Mouse (Mus musculus): ENCODE data around the gene 2900026A02Rik. TPM values are rescaled to one million over a fixed set of nuclear protein-coding genes. Genes with fewer than 3 reads are reported as not detected.
A peak's percentile ranks its signal among the peaks of the same experiment; 100 is the strongest.

The 2900026A02Rik gene
- polyA plus RNA-seq, 1 experiment from 2014 or later = 10.2 TPM

DNA sequence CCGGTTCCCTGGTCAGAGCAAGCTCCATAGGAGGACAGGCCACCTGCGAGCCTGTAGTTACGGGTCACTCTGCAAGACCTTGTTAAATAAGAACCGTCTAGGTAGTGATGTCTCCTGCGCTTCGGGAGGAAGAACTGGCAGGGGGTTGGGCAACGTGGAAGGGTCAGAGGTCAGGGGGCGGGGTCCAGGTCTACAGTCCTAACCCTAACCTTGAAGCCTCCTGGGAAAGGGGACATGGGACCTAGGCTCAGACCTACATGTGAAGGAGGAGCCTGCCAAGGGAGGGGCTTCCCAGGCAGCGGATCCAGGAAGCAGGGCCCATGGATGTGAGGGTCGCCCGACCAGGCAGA lies 11.7 kb downstream of the 2900026A02Rik start:
- WGBS = 40% methylated on average over 11 of the region's 11 CpGs
- Histone ChIP-seq H3K9me3 (no peaks in the 10 kb centered on the region), H3K4me1 (peaks cover 66% of the 10 kb centered on the region), H3K36me3 (no peaks in the 10 kb centered on the region), H3K27ac (peak overlapping the region; percentile 76), H3K27me3 (ENCODE audit: insufficient read depth, poor library complexity, severe bottlenecking) (no peaks in the 10 kb centered on the region), H3K4me3 (0 out of 2 replicates have a peak overlapping the region, but pooled peaks have one; percentile 3)
- no peak for DNase-seq (ENCODE audit: low spot score)

DNA sequence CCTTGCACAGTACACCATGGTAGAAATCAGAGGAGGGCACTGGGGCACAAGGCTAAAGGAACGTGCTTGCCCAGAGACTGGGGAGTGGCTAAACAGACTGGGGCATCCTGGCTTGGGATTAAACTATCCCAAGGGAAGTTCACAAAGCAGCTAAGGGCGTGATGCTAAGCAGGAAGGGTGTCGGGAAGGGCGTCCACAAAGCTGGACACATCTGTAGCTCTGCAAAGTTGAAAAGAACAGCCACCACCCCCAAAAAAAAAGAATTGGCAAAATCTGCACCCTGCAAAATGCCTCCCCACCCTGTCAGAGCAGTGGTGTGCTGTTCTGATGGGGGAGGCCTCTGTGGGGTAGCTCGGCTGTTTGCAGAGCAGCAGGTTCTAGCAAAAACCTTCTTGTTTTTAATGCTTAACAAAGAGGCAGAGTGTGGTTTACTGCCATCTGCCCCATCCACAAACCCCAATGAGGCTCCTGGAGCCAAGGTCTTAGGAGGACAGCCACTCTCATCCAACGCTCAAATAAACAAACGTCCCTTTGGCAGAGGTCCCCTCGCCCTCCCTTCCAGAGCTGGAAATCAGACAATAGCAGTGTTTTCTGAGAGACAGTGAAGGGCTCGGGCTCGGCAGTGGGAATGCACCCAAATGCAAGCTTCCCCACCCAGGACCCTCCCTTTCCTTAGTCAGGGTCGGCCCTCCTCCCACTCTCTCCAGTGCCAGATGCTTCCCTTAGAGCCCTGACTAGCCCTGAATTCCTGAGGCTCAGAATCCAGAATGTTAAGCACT lies 12.2 kb downstream of the 2900026A02Rik start:
- no peaks in the 10 kb centered on the region for H3K27me3 ChIP-seq (ENCODE audit: insufficient read depth, poor library complexity, severe bottlenecking)
- H3K36me3 ChIP-seq = no peaks in the 10 kb centered on the region
- DNase-seq (ENCODE audit: low spot score) = no peak
- H3K4me1 ChIP-seq = peaks cover 62% of the 10 kb centered on the region
- H3K27ac ChIP-seq = peak overlapping the region; percentile 76
- 0 out of 2 replicates have a peak overlapping the region, but pooled peaks have one; percentile 3 for H3K4me3 ChIP-seq
- 47% methylated on average over 11 of the region's 11 CpGs for WGBS
- H3K9me3 ChIP-seq = no peaks in the 10 kb centered on the region

DNA sequence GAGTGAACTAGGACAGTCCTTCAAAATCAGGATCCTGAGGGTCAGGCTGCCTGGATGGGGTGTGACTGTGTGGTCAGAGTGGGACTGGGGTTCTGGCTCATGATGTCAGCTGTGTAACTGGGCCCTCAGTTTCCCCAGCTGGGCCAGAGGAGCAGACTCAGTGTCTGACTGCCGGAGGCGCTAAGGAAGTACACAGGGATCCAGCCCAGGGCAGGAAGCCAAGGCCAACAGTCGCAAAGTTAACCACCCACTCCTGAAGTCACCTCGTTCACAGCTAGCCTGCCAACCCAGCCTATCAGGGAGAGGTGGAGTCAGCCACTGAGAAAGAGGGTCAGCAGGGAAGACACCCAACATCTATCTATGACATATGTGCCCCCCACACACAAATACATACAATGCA lies 13.0 kb downstream of the 2900026A02Rik start:
- no peak overlapping the region for H3K4me3 ChIP-seq
- no peaks in the 10 kb centered on the region for H3K9me3 ChIP-seq
- 64% methylated on average over 4 of the region's 4 CpGs for WGBS
- H3K27ac ChIP-seq = peak overlapping the region; percentile 76; the same call in 1 of the 2 replicates
- H3K27me3 ChIP-seq (ENCODE audit: insufficient read depth, poor library complexity, severe bottlenecking) = no peaks in the 10 kb centered on the region
- DNase-seq (ENCODE audit: low spot score) = no peak
- H3K4me1 ChIP-seq = peaks cover 59% of the 10 kb centered on the region
- H3K36me3 ChIP-seq = 0 out of 2 replicates have a peak, but pooled peaks cover 4% of the 10 kb centered on the region

DNA sequence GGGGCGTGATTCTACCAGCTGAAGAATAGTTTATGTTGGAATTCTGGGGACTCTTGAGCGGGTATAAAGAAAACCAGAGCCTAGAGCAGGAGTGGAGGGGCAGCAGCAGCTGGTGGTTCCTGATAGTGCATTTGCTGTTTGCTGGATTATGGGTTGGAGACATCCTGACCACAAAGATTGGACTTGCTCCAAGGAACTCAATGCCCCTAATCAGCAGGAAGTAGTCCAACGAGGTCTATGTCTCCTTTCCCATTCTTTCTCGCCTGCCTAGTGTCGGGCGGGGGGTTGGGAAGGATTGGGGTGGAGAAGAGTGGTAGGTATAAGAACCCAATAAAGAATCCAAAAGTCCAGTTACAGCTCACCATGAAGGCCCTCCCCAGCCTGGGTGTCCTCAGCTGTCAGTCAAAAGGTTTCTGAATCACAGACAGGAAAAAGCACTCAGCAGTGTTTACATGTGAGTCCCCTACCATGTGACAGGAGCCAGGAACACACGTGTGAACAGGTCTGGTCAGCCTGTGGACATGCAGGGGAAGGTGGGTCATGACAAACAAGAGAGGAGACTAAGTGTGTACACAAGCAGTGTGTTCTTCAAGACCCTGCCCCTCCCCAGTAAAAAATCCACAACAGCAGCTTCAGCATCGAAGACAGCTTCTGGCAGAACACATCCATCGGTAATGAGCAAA lies 14.2 kb downstream of the 2900026A02Rik start:
- DNase-seq (ENCODE audit: low spot score) = no peak
- Histone ChIP-seq H3K9me3 (no peaks in the 10 kb centered on the region), H3K27me3 (ENCODE audit: insufficient read depth, poor library complexity, severe bottlenecking) (no peaks in the 10 kb centered on the region), H3K4me3 (no peak overlapping the region), H3K27ac (peak overlapping the region; percentile 76; the same call in 1 of the 2 replicates), H3K36me3 (0 out of 2 replicates have a peak, but pooled peaks cover 4% of the 10 kb centered on the region), H3K4me1 (peaks cover 51% of the 10 kb centered on the region)
- 47% methylated on average over 9 of the region's 9 CpGs for WGBS

DNA sequence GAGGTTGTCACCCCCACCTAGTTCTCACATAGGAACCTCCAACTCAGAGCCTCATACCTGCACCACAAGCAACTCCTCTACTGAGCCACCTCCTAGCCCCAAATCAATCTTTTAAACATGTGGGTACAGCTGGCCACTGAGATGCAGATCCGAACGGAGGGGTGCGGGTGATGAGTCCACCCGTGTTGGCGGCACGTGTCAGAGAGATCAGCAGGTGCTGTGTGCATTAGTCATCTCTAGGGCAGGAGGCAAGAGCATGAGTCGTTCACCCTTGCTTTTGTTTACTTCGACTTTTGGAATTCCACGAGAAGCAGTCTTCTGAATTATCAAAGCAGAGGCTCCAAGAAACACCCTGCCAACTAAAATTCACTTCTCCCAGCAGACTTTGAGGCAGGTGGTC lies 16.8 kb downstream of the 2900026A02Rik start:
- no peak for DNase-seq (ENCODE audit: low spot score)
- Histone ChIP-seq H3K4me3 (no peak overlapping the region), H3K27ac (no peak overlapping the region), H3K9me3 (no peaks in the 10 kb centered on the region), H3K36me3 (0 out of 2 replicates have a peak, but pooled peaks cover 4% of the 10 kb centered on the region), H3K27me3 (ENCODE audit: insufficient read depth, poor library complexity, severe bottlenecking) (no peaks in the 10 kb centered on the region), H3K4me1 (peaks cover 46% of the 10 kb centered on the region)
- 81% methylated on average over 9 of the region's 9 CpGs for WGBS

DNA sequence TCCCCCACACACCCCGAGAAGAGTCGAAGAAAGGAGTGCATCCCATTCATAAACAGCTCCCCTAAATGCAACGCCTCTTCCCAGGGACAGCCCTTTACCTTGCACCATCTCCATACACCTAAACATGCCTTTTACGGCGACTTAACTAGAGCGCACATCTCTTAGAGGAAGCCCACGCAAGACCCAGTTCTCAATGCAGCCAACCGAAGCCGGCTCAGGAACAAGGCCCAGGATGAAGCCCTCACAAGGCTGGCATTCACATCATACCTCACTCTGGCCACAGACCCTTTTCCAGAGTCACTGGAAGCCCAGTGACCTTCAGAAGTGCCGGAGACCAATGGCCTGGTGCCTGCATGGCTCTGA lies 21.3 kb downstream of the 2900026A02Rik start:
- no peak for DNase-seq (ENCODE audit: low spot score)
- Histone ChIP-seq H3K4me3 (no peak overlapping the region), H3K4me1 (peaks cover 45% of the 10 kb centered on the region), H3K27ac (peak overlapping the region; percentile 77), H3K27me3 (ENCODE audit: insufficient read depth, poor library complexity, severe bottlenecking) (no peaks in the 10 kb centered on the region), H3K36me3 (0 out of 2 replicates have a peak, but pooled peaks cover 4% of the 10 kb centered on the region), H3K9me3 (no peaks in the 10 kb centered on the region)
- WGBS = 82% methylated on average over 10 of the region's 10 CpGs

DNA sequence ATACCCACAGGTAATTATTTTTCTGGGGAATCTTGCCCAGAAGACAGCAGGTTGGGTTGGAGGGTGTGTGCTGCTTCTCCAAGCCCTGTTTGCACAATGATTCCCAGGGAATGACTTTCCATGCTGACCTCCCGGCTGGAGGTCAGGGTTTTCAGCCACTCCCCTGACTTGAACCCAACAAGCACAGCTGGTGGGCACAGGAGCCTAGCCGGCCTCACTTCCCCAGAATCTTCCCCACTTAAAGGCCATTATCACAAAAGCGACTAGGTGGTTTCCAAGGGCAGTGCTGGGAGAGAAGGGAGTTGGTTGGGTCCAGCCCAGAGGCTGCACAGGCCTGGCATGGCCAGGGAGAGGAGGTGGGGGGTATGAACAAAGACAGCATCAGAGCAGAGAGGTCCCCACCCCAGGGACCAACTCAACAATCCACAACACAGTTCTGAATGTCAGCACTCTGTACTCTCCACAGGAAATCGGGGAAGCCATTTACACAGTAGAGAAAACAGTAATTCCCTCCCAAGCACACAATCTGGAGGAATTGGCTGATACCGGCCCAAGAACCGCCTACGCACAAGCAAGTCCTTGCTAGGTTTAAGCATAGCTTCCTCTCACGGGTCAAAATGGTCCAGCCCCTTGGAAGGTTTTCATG lies 21.8 kb downstream of the 2900026A02Rik start:
- WGBS = 47% methylated on average over 8 of the region's 8 CpGs
- Histone ChIP-seq H3K36me3 (0 out of 2 replicates have a peak, but pooled peaks cover 4% of the 10 kb centered on the region), H3K4me1 (peaks cover 45% of the 10 kb centered on the region), H3K9me3 (no peaks in the 10 kb centered on the region), H3K4me3 (no peak overlapping the region), H3K27me3 (ENCODE audit: insufficient read depth, poor library complexity, severe bottlenecking) (no peaks in the 10 kb centered on the region), H3K27ac (peak overlapping the region; percentile 77; the same call in 1 of the 2 replicates)
- DNase-seq (ENCODE audit: low spot score) = no peak

DNA sequence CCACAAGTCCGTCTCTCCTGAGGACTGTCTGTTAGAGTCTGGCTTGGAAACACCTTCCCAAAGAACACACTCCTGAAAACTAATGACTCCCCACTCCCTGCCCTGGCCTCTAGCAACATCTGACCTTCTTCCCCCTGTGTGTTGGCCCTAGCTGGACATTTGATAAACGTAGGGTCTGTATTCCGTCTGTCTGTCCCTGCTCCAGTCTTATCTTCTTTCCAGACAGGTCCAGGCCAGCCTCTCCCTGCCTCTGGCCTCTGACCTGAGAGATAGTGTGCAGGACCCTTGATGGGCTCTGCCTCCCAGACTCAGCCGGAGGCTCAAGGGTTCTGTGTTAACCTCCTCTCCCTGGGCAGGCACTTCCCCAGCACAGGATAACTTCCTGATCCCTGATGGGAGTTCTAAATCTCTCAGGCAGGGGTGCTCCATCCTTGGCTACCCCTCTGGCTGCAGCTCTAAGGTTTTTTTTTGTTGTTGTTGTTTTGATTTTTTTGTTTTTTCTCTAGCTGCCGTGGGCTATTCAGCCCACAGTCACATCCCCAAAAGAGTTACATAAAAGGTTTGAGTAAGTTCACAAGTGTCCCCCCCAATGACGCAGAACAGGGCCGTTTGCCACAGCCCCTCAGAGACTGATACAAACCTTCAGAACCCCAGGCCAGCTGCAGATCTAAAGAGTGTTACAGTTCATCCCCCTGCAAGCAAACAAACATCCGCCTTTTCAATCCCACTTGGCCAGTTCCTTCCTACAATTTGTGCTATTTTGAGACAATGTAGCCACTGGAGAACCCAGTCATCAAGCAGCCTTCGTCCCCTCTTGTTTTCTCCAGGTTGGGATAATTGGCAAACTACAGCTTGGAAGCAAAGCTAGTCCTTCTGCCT lies 23.9 kb downstream of the 2900026A02Rik start:
- H3K27me3 ChIP-seq (ENCODE audit: insufficient read depth, poor library complexity, severe bottlenecking) = no peaks in the 10 kb centered on the region
- no peak overlapping the region for H3K4me3 ChIP-seq
- H3K9me3 ChIP-seq = no peaks in the 10 kb centered on the region
- peak overlapping the region; percentile 67 for H3K27ac ChIP-seq
- WGBS = 18% methylated on average over 9 of the region's 9 CpGs
- H3K4me1 ChIP-seq = peaks cover 55% of the 10 kb centered on the region
- H3K36me3 ChIP-seq = no peaks in the 10 kb centered on the region
- no peak for DNase-seq (ENCODE audit: low spot score)

DNA sequence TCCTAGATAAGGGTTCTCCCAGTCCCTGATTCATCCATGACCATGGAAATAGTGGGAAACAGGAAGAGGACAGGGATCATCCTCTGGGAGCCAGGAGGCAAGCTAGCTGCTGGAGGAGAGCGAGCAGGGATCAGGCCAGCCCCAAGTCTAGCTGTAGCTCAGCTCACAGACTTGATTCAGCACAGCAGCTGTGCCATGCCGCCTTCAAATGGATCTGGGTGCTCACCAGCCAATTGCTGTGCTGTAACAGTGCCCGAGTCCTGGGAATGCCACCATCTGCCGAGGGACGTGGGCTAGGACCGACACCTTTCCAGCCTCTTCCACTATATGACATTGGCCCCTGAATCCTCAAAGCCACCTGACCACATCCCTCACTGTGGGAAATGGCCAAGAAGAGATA lies 25.1 kb downstream of the 2900026A02Rik start:
- WGBS = 91% methylated on average over 6 of the region's 6 CpGs
- no peak overlapping the region for H3K4me3 ChIP-seq
- no peak overlapping the region for H3K27ac ChIP-seq
- peaks cover 59% of the 10 kb centered on the region for H3K4me1 ChIP-seq
- no peak for DNase-seq (ENCODE audit: low spot score)
- H3K27me3 ChIP-seq (ENCODE audit: insufficient read depth, poor library complexity, severe bottlenecking) = no peaks in the 10 kb centered on the region
- no peaks in the 10 kb centered on the region for H3K36me3 ChIP-seq
- no peaks in the 10 kb centered on the region for H3K9me3 ChIP-seq

DNA sequence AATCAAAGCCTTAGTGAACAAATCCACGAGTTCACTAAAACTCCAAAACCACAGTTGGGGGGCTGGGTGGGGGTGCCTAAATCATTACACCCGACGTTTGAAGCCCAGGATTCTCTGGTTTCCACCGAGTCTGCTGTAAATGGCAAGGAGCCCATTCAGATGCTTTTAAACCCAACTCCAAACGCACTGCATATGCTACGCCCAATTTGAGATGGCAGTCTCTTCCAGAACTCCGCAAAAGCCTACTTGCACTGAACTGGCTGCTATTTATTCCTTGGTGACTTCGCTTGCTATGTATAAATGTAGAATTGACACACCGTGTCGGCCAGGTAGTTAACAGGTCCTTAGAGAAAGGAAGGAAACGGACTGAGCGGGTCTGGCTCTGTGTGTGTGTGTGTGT lies 25.6 kb downstream of the 2900026A02Rik start:
- H3K4me1 ChIP-seq = peaks cover 63% of the 10 kb centered on the region
- no peaks in the 10 kb centered on the region for H3K9me3 ChIP-seq
- no peaks in the 10 kb centered on the region for H3K27me3 ChIP-seq (ENCODE audit: insufficient read depth, poor library complexity, severe bottlenecking)
- DNase-seq (ENCODE audit: low spot score) = no peak
- no peak overlapping the region for H3K27ac ChIP-seq
- no peak overlapping the region for H3K4me3 ChIP-seq
- WGBS = 85% methylated on average over 12 of the region's 12 CpGs
- H3K36me3 ChIP-seq = no peaks in the 10 kb centered on the region

DNA sequence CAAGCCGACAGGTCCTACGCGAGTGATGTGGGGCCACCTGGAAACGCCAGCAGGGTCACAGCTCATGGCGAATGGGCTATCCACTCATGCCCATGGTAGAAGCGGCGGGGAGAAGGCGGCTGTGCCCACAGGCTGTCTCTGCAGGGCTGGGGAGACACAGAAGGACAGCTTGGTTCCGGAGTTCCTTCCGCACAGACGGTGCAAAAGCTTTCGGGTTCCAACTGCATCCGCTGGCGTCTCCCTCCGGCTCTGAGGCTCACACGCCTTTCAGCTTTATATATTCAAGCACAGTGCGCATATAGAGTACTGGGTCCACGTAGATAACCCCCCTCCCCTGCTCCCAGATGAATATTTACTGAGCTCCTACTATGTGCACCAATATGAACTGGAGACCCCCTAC lies 27.3 kb downstream of the 2900026A02Rik start:
- WGBS = 91% methylated on average over 18 of the region's 18 CpGs
- peaks cover 55% of the 10 kb centered on the region for H3K4me1 ChIP-seq

DNA sequence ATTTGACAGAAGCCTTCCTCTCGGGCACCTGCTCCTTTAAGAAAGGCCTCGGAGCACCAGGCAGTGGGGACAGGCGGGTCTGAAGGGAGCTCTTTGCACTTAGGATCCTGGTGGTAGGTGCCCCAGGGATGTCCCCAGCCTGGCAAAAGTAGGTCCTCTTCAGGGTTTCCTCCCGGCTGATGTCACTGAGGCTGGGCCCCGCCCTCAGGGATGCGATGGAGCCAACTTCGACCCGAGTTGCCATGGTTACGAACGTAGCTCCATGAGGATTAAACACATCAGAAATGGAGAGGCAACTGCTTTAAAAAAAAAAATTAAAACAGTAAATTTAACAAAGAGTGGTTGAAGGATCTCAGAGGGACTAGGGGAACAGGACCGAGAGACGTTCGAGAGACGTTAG lies 29.1 kb downstream of the 2900026A02Rik start:
- Histone ChIP-seq H3K27ac (no peak overlapping the region), H3K4me1 (peaks cover 43% of the 10 kb centered on the region)
- 66% methylated on average over 14 of the region's 14 CpGs for WGBS

More for the DNA sequence above, 27.3 kb downstream of the 2900026A02Rik start:
- Histone ChIP-seq H3K27ac (no peak overlapping the region), H3K4me3 (no peak overlapping the region), H3K9me3 (no peaks in the 10 kb centered on the region), H3K36me3 (0 out of 2 replicates have a peak, but pooled peaks cover 2% of the 10 kb centered on the region), H3K27me3 (ENCODE audit: insufficient read depth, poor library complexity, severe bottlenecking) (no peaks in the 10 kb centered on the region)
- DNase-seq (ENCODE audit: low spot score) = no peak

More for the DNA sequence above, 29.1 kb downstream of the 2900026A02Rik start:
- Histone ChIP-seq H3K4me3 (no peak overlapping the region), H3K9me3 (no peaks in the 10 kb centered on the region), H3K27me3 (ENCODE audit: insufficient read depth, poor library complexity, severe bottlenecking) (no peaks in the 10 kb centered on the region), H3K36me3 (0 out of 2 replicates have a peak, but pooled peaks cover 2% of the 10 kb centered on the region)
- no peak for DNase-seq (ENCODE audit: low spot score)

Data from heart, embryonic 10.5 days (tissue).